Mouse (Mus musculus) layer of hippocampus, postnatal 25 days (tissue): ENCODE data around the gene 1700010B08Rik. TPM values are rescaled to one million over a fixed set of nuclear protein-coding genes. Genes with fewer than 3 reads are reported as not detected.
"Not testable (repeated sequence)": the region's sequence is repeated elsewhere in the genome, so short reads cannot be mapped to it uniquely, and the experiment has no call there.

ENCODE experiments used
- DNase-seq, 2 experiments: peaks; one replicate each; pipeline ENCODE4 v3.0.0; 2022; ENCODE audit warnings: mixed read lengths in 2 of 2, low spot score in 1 of 2; ENCODE audit errors: extremely low spot score in 1 of 2
- total RNA-seq, 2 experiments: library from RNA; stranded (reverse); gene quantifications; 2 replicates each; pipeline ENCODE4 v1.2.3; 2021

Gene 1700010B08Rik
- not detected for total RNA-seq

- DNase-seq, result not testable (repeated sequence)
These were observed at the start of gene 1700010B08Rik for GRCm38 (mm10) chr2:173719115-173719514. Gene 1700010B08Rik (plus strand): TSS chr2:173719415.

GRCm38 (mm10) chr2:173672328-173672896 is 46.8 kb upstream of the 1700010B08Rik start:
- no peak for DNase-seq

- DNase-seq, result no peak
These were observed 45.7 kb upstream of the 1700010B08Rik start for GRCm38 (mm10) chr2:173673469-173673868.

GRCm38 (mm10) chr2:173678593-173678992 is 40.6 kb upstream of the 1700010B08Rik start:
- DNase-seq, result no peak

- no peak for DNase-seq
These were observed 40.0 kb upstream of the 1700010B08Rik start for GRCm38 (mm10) chr2:173679217-173679616.

GRCm38 (mm10) chr2:173680153-173680552 is 39.1 kb upstream of the 1700010B08Rik start:
- DNase-seq, result no peak

GRCm38 (mm10) chr2:173682773-173683172 is 36.4 kb upstream of the 1700010B08Rik start:
- DNase-seq, result no peak

- DNase-seq, result no peak
These were observed 33.3 kb upstream of the 1700010B08Rik start for GRCm38 (mm10) chr2:173685781-173686361.

GRCm38 (mm10) chr2:173687363-173687762 is 31.9 kb upstream of the 1700010B08Rik start:
- DNase-seq, result no peak

- DNase-seq, result no peak
These were observed 29.4 kb upstream of the 1700010B08Rik start for GRCm38 (mm10) chr2:173689835-173690234.

GRCm38 (mm10) chr2:173691748-173692147 is 27.5 kb upstream of the 1700010B08Rik start:
- no peak for DNase-seq

GRCm38 (mm10) chr2:173692693-173693092 is 26.5 kb upstream of the 1700010B08Rik start:
- DNase-seq, result no peak

GRCm38 (mm10) chr2:173698850-173699249 is 20.4 kb upstream of the 1700010B08Rik start:
- no peak for DNase-seq

- DNase-seq, result peak in 1 of 2 experiments; percentile 16
These were observed 16.9 kb upstream of the 1700010B08Rik start for GRCm38 (mm10) chr2:173702096-173702866.

GRCm38 (mm10) chr2:173702867-173703237 is 16.4 kb upstream of the 1700010B08Rik start:
- no peak for DNase-seq

- no peak for DNase-seq
These were observed 13.2 kb upstream of the 1700010B08Rik start for GRCm38 (mm10) chr2:173705827-173706551.

- DNase-seq, result not testable (repeated sequence)
These were observed 11.6 kb upstream of the 1700010B08Rik start for GRCm38 (mm10) chr2:173707626-173708025.

GRCm38 (mm10) chr2:173710193-173710592 is 9.0 kb upstream of the 1700010B08Rik start:
- no peak for DNase-seq

- no peak for DNase-seq
These were observed 6.6 kb upstream of the 1700010B08Rik start for GRCm38 (mm10) chr2:173712656-173713055.

- no peak for DNase-seq
These were observed 6.0 kb upstream of the 1700010B08Rik start for GRCm38 (mm10) chr2:173713241-173713640.
